Mouse (Mus musculus) naive thymus-derived CD4-positive, alpha-beta T cell, adult 2 months (primary cell): ENCODE results near the gene Tmem198.

ENCODE experiments used
- DNase-seq: peaks from one replicate; pipeline ENCODE4 v3.0.0-alpha.2; 2011; ENCODE audit warnings: low read depth

Tmem198 gene

GRCm38 (mm10) chr1:75455433-75455832 is 23.9 kb upstream of the Tmem198 start:
- DNase-seq, result no peak

- DNase-seq, result no peak
These were observed 23.4 kb upstream of the Tmem198 start for GRCm38 (mm10) chr1:75455948-75456347.

GRCm38 (mm10) chr1:75456746-75457564 is 22.4 kb upstream of the Tmem198 start:
- DNase-seq, result no peak

- DNase-seq, result no peak
These were observed 21.7 kb upstream of the Tmem198 start for GRCm38 (mm10) chr1:75457710-75458024.

DNA sequence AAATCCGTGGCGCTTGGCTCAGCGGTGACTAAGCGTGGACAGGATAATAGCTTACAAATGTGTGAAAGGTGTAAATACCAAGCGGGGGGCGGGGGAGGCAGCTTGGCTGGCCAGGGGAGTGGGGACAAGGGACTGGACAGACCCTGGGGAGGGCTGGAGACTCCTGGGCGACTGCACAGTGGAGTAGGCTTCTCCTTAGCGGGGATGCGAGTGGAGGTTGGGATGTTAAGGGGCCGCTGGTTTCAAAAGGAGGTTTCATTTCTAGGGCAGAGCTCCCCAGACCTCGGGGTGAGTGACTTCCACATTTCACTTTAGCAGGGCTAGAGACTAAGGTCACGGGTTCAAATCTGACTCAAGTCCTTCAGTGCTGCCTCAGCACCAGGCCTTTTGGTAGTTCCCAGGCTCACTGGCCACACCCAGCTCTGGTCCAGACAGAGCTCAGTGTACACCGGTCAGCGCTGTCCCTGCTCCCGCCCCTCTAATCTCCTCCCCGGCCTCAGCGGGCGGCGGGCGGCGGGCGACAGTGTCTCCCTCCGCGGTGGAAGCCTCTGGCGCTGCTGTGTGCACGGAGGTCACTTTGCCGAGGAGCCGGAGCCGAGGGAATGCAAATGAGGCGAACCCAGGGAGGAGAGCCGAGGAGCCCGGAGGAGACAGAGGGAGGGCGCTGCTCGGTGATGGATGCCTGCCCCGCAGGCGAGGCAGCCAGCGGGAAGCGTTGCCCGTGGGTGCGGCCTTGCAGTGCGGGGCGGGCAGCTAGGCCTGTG is 21.1 kb upstream of the Tmem198 start:
- no peak for DNase-seq

- no peak for DNase-seq
These were observed 20.3 kb upstream of the Tmem198 start for GRCm38 (mm10) chr1:75458789-75459684.

- no peak for DNase-seq
These were observed 19.0 kb upstream of the Tmem198 start for GRCm38 (mm10) chr1:75460297-75460696.

DNA sequence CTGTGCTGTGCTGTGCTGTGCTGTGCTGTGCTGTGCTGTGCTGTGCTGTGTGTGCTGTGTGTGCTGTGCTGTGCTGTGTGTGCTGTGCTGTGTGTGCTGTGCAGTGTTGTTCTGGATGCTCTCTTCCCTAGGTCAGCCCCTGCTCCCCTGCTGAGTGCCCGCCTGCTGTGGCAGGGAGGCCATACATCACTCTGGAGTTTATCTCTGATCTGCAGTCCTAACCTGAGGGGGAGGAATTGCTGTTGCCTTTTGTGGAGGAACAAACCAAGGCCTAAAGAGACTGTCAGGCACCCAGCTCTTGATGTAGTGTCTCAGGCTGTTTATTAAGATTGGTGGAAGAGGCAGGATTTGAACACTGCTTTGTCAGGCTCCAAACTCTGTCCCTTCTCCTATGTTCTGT is 16.7 kb upstream of the Tmem198 start:
- DNase-seq, result no peak

GRCm38 (mm10) chr1:75463652-75464204 is 15.6 kb upstream of the Tmem198 start:
- no peak for DNase-seq

DNA sequence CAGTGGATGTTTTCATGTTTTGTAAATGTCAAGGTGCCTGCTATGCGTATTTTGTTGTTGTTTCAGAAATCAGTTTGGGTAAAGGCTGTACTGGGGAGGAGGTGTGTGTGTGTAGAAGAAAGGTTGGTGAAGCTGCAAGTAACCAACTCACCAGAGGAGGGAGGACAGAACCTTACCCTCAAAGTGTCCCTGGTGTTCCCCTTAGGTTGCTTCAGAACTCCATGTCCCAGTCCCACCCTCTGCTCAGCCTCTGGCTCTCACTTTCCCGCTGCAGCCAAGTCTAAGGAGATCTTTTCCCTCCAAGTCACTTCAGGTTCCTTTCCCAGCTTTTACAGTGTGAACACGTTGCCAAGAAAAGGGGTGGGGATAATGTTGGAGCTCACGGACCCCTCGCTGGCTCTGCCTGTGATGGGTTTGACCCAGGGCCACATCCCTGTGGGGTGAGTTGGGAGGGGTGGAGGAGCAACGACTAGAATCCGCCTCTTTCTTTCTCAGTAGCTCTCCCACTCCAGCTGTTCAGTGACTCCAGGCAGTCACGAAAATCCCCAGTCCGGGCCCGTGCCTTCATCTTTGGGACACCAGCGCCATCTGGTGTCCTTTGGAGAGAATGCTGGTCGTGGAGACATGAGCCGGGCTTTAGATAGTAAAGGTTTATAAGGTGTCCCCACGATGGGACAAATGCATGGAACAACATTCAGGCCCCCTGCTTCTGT is 12.0 kb upstream of the Tmem198 start:
- peak; percentile 80 for DNase-seq

DNA sequence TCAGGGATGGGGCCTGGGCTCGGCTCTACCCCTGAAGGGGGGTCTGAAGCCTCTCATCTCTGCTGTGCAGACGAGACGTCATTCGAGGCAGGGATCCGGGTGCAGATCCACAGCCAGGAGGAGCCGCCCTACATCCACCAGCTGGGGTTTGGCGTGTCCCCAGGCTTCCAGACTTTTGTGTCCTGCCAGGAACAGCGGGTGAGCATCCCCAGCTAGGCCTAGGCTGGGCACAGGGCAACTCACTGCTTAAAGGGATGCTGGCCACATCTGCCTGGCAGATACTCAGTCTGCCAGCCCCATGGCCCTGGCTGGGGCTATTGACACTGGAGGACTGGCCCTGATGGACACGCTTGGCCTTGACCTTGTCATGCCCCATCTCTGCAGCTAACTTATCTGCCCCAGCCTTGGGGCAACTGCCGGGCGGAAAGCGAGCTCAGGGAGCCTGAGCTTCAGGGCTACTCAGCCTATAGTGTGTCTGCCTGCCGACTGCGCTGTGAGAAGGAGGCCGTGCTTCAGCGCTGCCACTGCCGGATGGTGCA is 10.0 kb upstream of the Tmem198 start:
- no peak for DNase-seq

DNA sequence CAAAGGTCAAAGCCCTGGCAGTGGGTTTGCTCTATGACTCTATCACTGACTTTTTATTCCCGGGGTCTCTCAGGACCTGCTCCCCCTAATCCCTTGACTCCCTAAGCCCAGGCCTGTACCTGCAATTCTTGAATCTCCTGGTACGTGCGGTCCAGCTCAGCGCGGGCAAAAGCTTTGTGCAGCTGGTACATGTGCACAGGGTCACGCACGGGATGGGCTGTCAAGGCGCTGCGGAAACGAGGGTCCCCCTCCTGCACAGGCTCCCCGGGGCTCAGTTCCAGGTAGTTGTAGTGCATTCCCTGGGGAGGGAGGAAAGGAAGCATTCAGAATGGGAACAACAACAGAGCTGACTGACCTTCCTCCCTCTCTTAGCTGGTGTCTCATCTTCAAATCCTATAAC is 2.9 kb upstream of the Tmem198 start:
- no peak for DNase-seq

GRCm38 (mm10) chr1:75477264-75477965 is 1.9 kb upstream of the Tmem198 start:
- DNase-seq, result peak; percentile 88

GRCm38 (mm10) chr1:75477966-75478290 is 1.4 kb upstream of the Tmem198 start:
- peak; percentile 57 for DNase-seq

DNA sequence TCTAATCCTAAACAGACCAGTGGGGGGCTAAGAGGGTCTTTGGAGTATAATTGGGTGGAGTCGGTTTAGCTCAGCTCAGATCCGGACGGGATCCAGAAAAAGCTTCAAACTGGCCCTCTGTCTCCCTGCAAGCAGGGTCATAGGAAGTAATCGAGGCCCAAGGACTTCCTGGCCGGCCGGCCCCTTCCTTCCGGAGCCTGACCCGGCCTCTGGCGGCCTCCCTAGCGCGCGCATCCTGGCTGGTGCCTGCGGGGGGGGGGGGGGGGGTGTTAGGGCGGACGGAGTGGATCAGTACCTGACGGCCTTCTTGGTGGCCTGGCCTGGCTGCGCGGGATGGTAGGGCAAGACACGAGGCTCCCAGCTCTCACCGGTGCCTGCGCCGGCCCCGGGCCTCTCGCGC is 835 bp upstream of the Tmem198 start:
- DNase-seq, result no peak

DNA sequence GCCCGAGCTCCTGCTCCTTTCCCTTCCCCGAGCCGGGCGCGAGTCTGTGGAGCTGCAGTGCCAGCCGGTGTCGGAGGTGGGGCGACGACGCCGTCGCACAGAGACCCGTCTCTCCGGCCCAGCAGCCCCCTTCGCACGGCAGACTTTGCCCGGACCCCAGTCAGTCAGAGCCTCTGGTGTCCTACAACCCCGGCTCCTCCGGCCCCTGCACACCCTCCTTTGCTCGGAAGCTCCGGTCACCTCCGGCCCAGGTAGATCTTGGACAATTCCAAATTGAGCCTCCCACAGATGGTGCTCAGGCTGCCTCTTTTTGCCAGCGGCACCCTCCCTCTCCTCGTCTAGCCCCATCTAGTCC is 280 bp downstream of the Tmem198 start:
- DNase-seq, result no peak

DNA sequence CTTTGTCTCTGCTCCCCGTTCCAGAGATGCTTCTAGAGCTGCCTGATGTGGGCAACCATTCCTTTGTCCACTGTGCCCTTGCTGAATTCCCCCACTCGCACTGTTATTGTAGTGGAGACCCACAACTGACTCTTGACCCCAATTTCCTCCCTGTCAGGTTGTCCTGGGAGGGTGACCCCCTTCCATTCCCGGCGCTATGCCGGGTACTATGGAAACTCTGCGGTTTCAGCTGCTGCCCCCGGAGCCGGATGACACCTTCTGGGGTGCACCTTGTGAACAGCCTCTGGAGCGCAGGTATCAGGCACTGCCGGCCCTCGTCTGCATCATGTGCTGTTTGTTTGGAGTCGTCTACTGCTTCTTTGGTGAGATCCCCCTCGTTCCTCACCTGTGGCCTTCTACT is 704 bp downstream of the Tmem198 start:
- DNase-seq, result no peak

- no peak for DNase-seq
These were observed 1.4 kb downstream of the Tmem198 start for GRCm38 (mm10) chr1:75480735-75481134.

DNA sequence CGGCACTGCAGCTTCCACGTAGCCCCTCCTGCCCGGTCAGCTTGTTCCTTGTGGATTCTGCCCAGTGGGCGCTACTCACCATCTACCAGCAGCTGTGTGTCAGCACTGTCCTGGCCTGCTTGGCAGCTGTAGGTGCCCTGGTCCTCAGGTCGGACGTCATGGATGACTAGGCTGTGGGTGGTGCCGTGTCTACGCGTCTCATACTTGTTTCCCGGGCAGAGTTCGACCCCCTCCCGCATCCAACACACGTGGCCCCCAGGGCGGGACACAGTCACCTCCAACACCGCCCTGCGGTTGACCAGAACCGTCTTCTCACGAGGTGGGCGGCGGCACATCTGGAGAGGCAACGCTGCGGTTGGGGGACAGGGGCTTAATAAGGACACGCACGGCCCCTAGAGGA is 7.2 kb downstream of the Tmem198 start:
- DNase-seq, result no peak

GRCm38 (mm10) chr1:75487040-75487404 is 7.7 kb downstream of the Tmem198 start:
- no peak for DNase-seq
